ENCODE assay signal across 26 mouse cellular contexts in genomic region chr7:129635898-129636640, GRCm38 (mm10). TPM values are rescaled to one million over a fixed set of nuclear protein-coding genes. Genes with fewer than 3 reads are reported as not detected.
DNase-seq lines count a peak whose midpoint lies in the region; ATAC-seq lines count a peak whose summit lies in the region.
"Had no signal": no experiment of that assay in that cellular context is flagged by ENCODE, and none has a peak within 500 bp of the region (broad histone marks: within the 10 kb centered on the region; RNA-seq: fewer than 3 reads in every experiment).

No protein-coding gene starts in this region.

- peaks cover 54% of the 10 kb centered on the region for H3K36me3 ChIP-seq in heart, embryonic 12.5 days
- peaks cover 43% of the 10 kb centered on the region for H3K36me3 ChIP-seq in kidney, embryonic 16.5 days (ENCODE audit: insufficient read depth, low read length)
- H3K36me3 ChIP-seq in limb, embryonic 10.5 days: peaks cover 54% of the 10 kb centered on the region

- no peak overlapping the region for H3K4me2 ChIP-seq in heart, embryonic 12.5 days
- no peak overlapping the region for H3K4me2 ChIP-seq in kidney, embryonic 16.5 days (replicated peaks; ENCODE audit: low read depth, low read length)
- H3K4me2 ChIP-seq: embryonic facial prominence, embryonic 12.5 days; embryonic facial prominence, embryonic 15.5 days; heart, embryonic 13.5 days; hindbrain, embryonic 12.5 days; hindbrain, embryonic 15.5 days had no signal

- peak; percentile 74 for DNase-seq in heart, adult 11 months
- no peak for DNase-seq in kidney, postnatal 25 days
- DNase-seq in limb, embryonic 10.5 days (ENCODE audit: low spot score): peak; percentile 28
- DNase-seq in ovary, adult 18-20 months (ENCODE audit: low spot score): no peak
- DNase-seq in cerebellum, adult 11 months: no peak
- DNase-seq: adrenal gland, postnatal 10 days; adrenal gland, postnatal 36 days; cerebellum, adult 2 months; cerebellum, postnatal 10 days; forebrain, postnatal 0 days; gastrocnemius, adult 2 months; gastrocnemius, postnatal 14 days; heart, postnatal 14 days; heart, postnatal 4 days had no signal

- H3K9ac ChIP-seq in heart, embryonic 12.5 days: no peak overlapping the region
- H3K9ac ChIP-seq in kidney, embryonic 16.5 days (replicated peaks; ENCODE audit: low read length): no peak overlapping the region
- H3K9ac ChIP-seq: embryonic facial prominence, embryonic 12.5 days; embryonic facial prominence, embryonic 15.5 days; forebrain, postnatal 0 days; heart, embryonic 13.5 days; hindbrain, embryonic 12.5 days; hindbrain, embryonic 15.5 days had no signal

- 87% methylated on average over 12 of the region's 12 CpGs for WGBS in heart, embryonic 12.5 days
- 53% methylated on average over 12 of the region's 12 CpGs for WGBS in kidney, embryonic 16.5 days
- WGBS in limb, embryonic 10.5 days: 71% methylated on average over 12 of the region's 12 CpGs

- ATAC-seq in heart, embryonic 12.5 days (ENCODE audit: insufficient number of reproducible peaks, low FRiP score): no peak
- ATAC-seq in kidney, embryonic 16.5 days (ENCODE audit: low FRiP score, low TSS enrichment): no peak
- ATAC-seq in common myeloid progenitor, adult 5-6 weeks (replicated peaks; ENCODE audit: low read depth, poor library complexity, severe bottlenecking): peak; percentile 69
- ATAC-seq: forebrain, embryonic 14.5 days; forebrain, postnatal 0 days; Patski had no signal

- H3K27me3 ChIP-seq in heart, embryonic 12.5 days (replicated peaks): no peaks in the 10 kb centered on the region
- H3K27me3 ChIP-seq in kidney, embryonic 16.5 days (ENCODE audit: insufficient read depth, low read length): no peaks in the 10 kb centered on the region
- no peaks in the 10 kb centered on the region for H3K27me3 ChIP-seq in limb, embryonic 10.5 days (ENCODE audit: low read depth, poor library complexity, severe bottlenecking)
- H3K27me3 ChIP-seq: CH12.LX; embryonic facial prominence, embryonic 12.5 days; embryonic facial prominence, embryonic 15.5 days; heart, embryonic 13.5 days; hindbrain, embryonic 12.5 days; hindbrain, embryonic 15.5 days; Patski had no signal

- H3K9me3 ChIP-seq in heart, embryonic 12.5 days (replicated peaks): no peaks in the 10 kb centered on the region
- H3K9me3 ChIP-seq in kidney, embryonic 16.5 days (ENCODE audit: low read length): no peaks in the 10 kb centered on the region
- no peaks in the 10 kb centered on the region for H3K9me3 ChIP-seq in limb, embryonic 10.5 days (replicated peaks)
- H3K9me3 ChIP-seq: embryonic facial prominence, embryonic 12.5 days; embryonic facial prominence, embryonic 15.5 days; G1E; heart, embryonic 13.5 days; hindbrain, embryonic 12.5 days; hindbrain, embryonic 15.5 days had no signal

- no peak overlapping the region for H3K27ac ChIP-seq in heart, embryonic 12.5 days (ENCODE audit: poor library complexity, severe bottlenecking)
- H3K27ac ChIP-seq in kidney, embryonic 16.5 days (ENCODE audit: low read length): peak overlapping the region; percentile 72; the same call in 1 of the 2 replicates
- no peak overlapping the region for H3K27ac ChIP-seq in limb, embryonic 10.5 days
- H3K27ac ChIP-seq: embryonic facial prominence, embryonic 12.5 days; embryonic facial prominence, embryonic 15.5 days; gastrocnemius, adult 2 months; heart, embryonic 13.5 days; hindbrain, embryonic 12.5 days; hindbrain, embryonic 15.5 days had no signal

- peaks cover 3% of the 10 kb centered on the region for H3K4me1 ChIP-seq in heart, embryonic 12.5 days (replicated peaks)
- H3K4me1 ChIP-seq in kidney, embryonic 16.5 days (ENCODE audit: insufficient read depth, low read length): no peaks in the 10 kb centered on the region
- peaks cover 23% of the 10 kb centered on the region for H3K4me1 ChIP-seq in limb, embryonic 10.5 days
- H3K4me1 ChIP-seq: embryonic facial prominence, embryonic 15.5 days; hindbrain, embryonic 12.5 days; hindbrain, embryonic 15.5 days had no signal

- H3K4me3 ChIP-seq in heart, embryonic 12.5 days: no peak overlapping the region
- H3K4me3 ChIP-seq in kidney, embryonic 16.5 days (ENCODE audit: low read length): no peak overlapping the region
- no peak overlapping the region for H3K4me3 ChIP-seq in limb, embryonic 10.5 days
- H3K4me3 ChIP-seq: embryonic facial prominence, embryonic 12.5 days; embryonic facial prominence, embryonic 15.5 days; gastrocnemius, adult 2 months; heart, embryonic 13.5 days; hindbrain, embryonic 12.5 days; hindbrain, embryonic 15.5 days had no signal

RNA-seq across cellular contexts. Expression of gene Wdr11, which starts 44.4 kb away (rescaled TPM):
- polyA plus RNA-seq in heart, embryonic 12.5 days (2016; fragmentation: Nextera tagmentation; extraction: Ambion mirVana): 35.3 and 38.2 TPM in 2 replicates
- polyA plus RNA-seq in kidney, embryonic 16.5 days (2015; fragmentation: Nextera tagmentation; extraction: Ambion mirVana): 53.6 and 56.4 TPM in 2 replicates
- total RNA-seq in common myeloid progenitor, adult 5-6 weeks (2017): 37.5 and 44.6 TPM in 2 replicates
- 38.9 and 47.4 TPM in 2 replicates for polyA plus RNA-seq in limb, embryonic 10.5 days (2016; fragmentation: Nextera tagmentation; extraction: Ambion mirVana)

Comparison
In these comparisons a context has a peak if more than half of its experiments do, and no peak if none do; other contexts are left out.
1. DNase-seq: peak in heart, adult 11 months (single experiment) and limb, embryonic 10.5 days (single experiment); none in kidney, postnatal 25 days (0 of 2), ovary, adult 18-20 months (single experiment) and cerebellum, adult 11 months (single experiment).